Mouse (Mus musculus) heart, adult 2 months (tissue): ENCODE measurements around the gene Dyrk3. TPM values are rescaled to one million over a fixed set of nuclear protein-coding genes. Genes with fewer than 3 reads are reported as not detected.

Experiments
- DNase-seq, 2 experiments: peaks; one replicate each; pipeline ENCODE4 v3.0.0; 2021
- H3K27ac ChIP-seq: fragments of 200-600 bp; 2 replicates; pipeline ENCODE4 v1.8.1; 2022
- H3K27me3 ChIP-seq: fragments of 200-500 bp; 2 replicates; pipeline ENCODE4 v1.6.1; 2012; ENCODE audit warnings: mild to moderate bottlenecking, low read length, inconsistent platforms, mixed read lengths; ENCODE audit not compliant: control insufficient read depth, insufficient read depth
- H3K36me3 ChIP-seq: fragments of 200-500 bp; 2 replicates; pipeline ENCODE4 v1.6.1; 2012; ENCODE audit warnings: low read length, inconsistent platforms; ENCODE audit not compliant: control insufficient read depth, insufficient read depth
- H3K4me1 ChIP-seq: fragments of 200-500 bp; 2 replicates; pipeline ENCODE4 v1.6.1; 2011; ENCODE audit warnings: low read length; ENCODE audit not compliant: control insufficient read depth, insufficient read depth
- H3K4me3 ChIP-seq: fragments of 200-600 bp; 2 replicates; pipeline ENCODE4 v1.8.1; 2022
- H3K79me2 ChIP-seq: fragments of 200-500 bp; replicated peaks from 2 replicates; pipeline ENCODE4 v1.6.1; 2012; ENCODE audit warnings: mild to moderate bottlenecking, inconsistent platforms, low read length, moderate library complexity, mixed read lengths; ENCODE audit not compliant: control insufficient read depth, insufficient read depth
- H3K9ac ChIP-seq: fragments of 200-500 bp; 2 replicates; pipeline ENCODE4 v1.6.1; 2012; ENCODE audit warnings: low read depth, mild to moderate bottlenecking, control low read depth, inconsistent platforms, low read length, mixed read lengths
- CTCF ChIP-seq: fragments of 200-600 bp; IDR thresholded peaks from 2 replicates; pipeline ENCODE4 v1.8.1; 2022; ENCODE audit warnings: antibody characterized with exemption, mild to moderate bottlenecking, moderate library complexity
- EP300 ChIP-seq: fragments of 200-500 bp; IDR thresholded peaks from 2 replicates; pipeline ENCODE4 v1.6.1; 2011; ENCODE audit warnings: low read depth, low read length, control low read depth; ENCODE audit not compliant: insufficient read depth
- POLR2A ChIP-seq: fragments of 200-500 bp; IDR thresholded peaks from 2 replicates; pipeline ENCODE4 v1.6.1; 2011; ENCODE audit warnings: mild to moderate bottlenecking, low read depth, low read length, control low read depth; ENCODE audit not compliant: insufficient read depth
- WGBS: fragments of 180-500 bp; shearing (Covaris S2); methylation state at CpG from one replicate; pipeline ENCODE4 v1.1.7; 2018; 5-methylcytosine and 5-hydroxymethylcytosine counted together
- intact Hi-C: fragments of 180-260 bp; cut with DNase I; formaldehyde crosslinking; loops from one replicate; pipeline ENCODE4 v1.15.1; 2025
- polyA plus RNA-seq: library from polyadenylated mRNA; depleted of rRNA; stranded (reverse); fragments of >200 nt; gene quantifications from 2 replicates; pipeline ENCODE4 v1.2.3, GENCODE M21; 2012
- total RNA-seq, 2 experiments: library from RNA; stranded (reverse); gene quantifications; 2 replicates each; pipeline ENCODE4 v1.2.3; 2021

Gene Dyrk3
- total and polyA plus RNA-seq, 3 experiments: 0.16 to 0.70 (median 0.48) TPM

GRCm38 (mm10) chr1:131085957-131086739 is 52.0 kb downstream of the Dyrk3 start:
- peaks cover 60% of the 10 kb centered on the region for H3K4me1 ChIP-seq
- H3K27ac ChIP-seq: peak overlapping the region; percentile 55; the same call in 1 of the 2 replicates
- peaks cover 6% of the 10 kb centered on the region; the same call in 1 of the 2 replicates for H3K79me2 ChIP-seq
- no peaks in the 10 kb centered on the region for H3K27me3 ChIP-seq
- no peak for DNase-seq
- no peak overlapping the region for H3K4me3 ChIP-seq
- no peak for TF ChIP-seq CTCF
- no peak for TF ChIP-seq EP300
- no peak for TF ChIP-seq POLR2A
- WGBS: 45% methylated on average over 4 of the region's 4 CpGs
- intact Hi-C loops: no loop called here
- H3K36me3 ChIP-seq: peaks cover 19% of the 10 kb centered on the region
- no peak overlapping the region for H3K9ac ChIP-seq

GRCm38 (mm10) chr1:131085272-131085671 is 52.9 kb downstream of the Dyrk3 start:
- no peak for DNase-seq
- Histone ChIP-seq H3K79me2 (peaks cover 8% of the 10 kb centered on the region; the same call in 1 of the 2 replicates), H3K27ac (peak overlapping the region; percentile 13; the same call in 1 of the 2 replicates), H3K9ac (no peak overlapping the region), H3K36me3 (peaks cover 21% of the 10 kb centered on the region), H3K4me1 (peaks cover 55% of the 10 kb centered on the region), H3K4me3 (no peak overlapping the region), H3K27me3 (no peaks in the 10 kb centered on the region)
- intact Hi-C loops: no loop called here
- 59% methylated on average over 3 of the region's 3 CpGs for WGBS
- TF ChIP-seq CTCF: no peak

- intact Hi-C loops: no loop called here
- peak overlapping the region; percentile 63 for H3K27ac ChIP-seq
Measured at GRCm38 (mm10) chr1:131084289-131084688, 53.9 kb downstream of the Dyrk3 start.

GRCm38 (mm10) chr1:131083609-131084008 is 54.5 kb downstream of the Dyrk3 start:
- TF ChIP-seq EP300 (no peak), CTCF (no peak), POLR2A (no peak)
- H3K79me2 ChIP-seq: peaks cover 9% of the 10 kb centered on the region
- peak overlapping the region; percentile 63 for H3K27ac ChIP-seq
- no peaks in the 10 kb centered on the region for H3K27me3 ChIP-seq
- H3K4me3 ChIP-seq: no peak overlapping the region
- intact Hi-C loops: no loop called here
- H3K36me3 ChIP-seq: peaks cover 24% of the 10 kb centered on the region
- no peak overlapping the region for H3K9ac ChIP-seq
- WGBS: 23% methylated on average over 4 of the region's 4 CpGs
- peak in 1 of 2 experiments; percentile 19 for DNase-seq
- H3K4me1 ChIP-seq: peaks cover 56% of the 10 kb centered on the region

More at GRCm38 (mm10) chr1:131084289-131084688, 53.9 kb downstream of the Dyrk3 start:
- Histone ChIP-seq H3K27me3 (no peaks in the 10 kb centered on the region), H3K79me2 (peaks cover 8% of the 10 kb centered on the region), H3K36me3 (peaks cover 24% of the 10 kb centered on the region), H3K9ac (no peak overlapping the region), H3K4me3 (no peak overlapping the region), H3K4me1 (peaks cover 52% of the 10 kb centered on the region)
- WGBS: 18% methylated on average over 8 of the region's 8 CpGs
- DNase-seq: peak in 1 of 2 experiments; percentile 71
- TF ChIP-seq EP300 (0 out of 2 replicates have a peak, but pooled peaks have one; percentile 45), POLR2A (no peak)

GRCm38 (mm10) chr1:131083122-131083521 is 55.0 kb downstream of the Dyrk3 start:
- H3K4me3 ChIP-seq: no peak overlapping the region
- H3K79me2 ChIP-seq: peaks cover 9% of the 10 kb centered on the region
- 49% methylated on average over 5 of the region's 5 CpGs for WGBS
- H3K36me3 ChIP-seq: peaks cover 24% of the 10 kb centered on the region
- intact Hi-C loops: no loop called here
- TF ChIP-seq CTCF (no peak), POLR2A (no peak), EP300 (no peak)
- H3K9ac ChIP-seq: no peak overlapping the region
- H3K27me3 ChIP-seq: no peaks in the 10 kb centered on the region
- peak overlapping the region; percentile 63; the same call in 1 of the 2 replicates for H3K27ac ChIP-seq
- peaks cover 55% of the 10 kb centered on the region for H3K4me1 ChIP-seq
- DNase-seq: no peak

GRCm38 (mm10) chr1:131080686-131081085 is 57.5 kb downstream of the Dyrk3 start:
- no peak for DNase-seq
- no peak overlapping the region for H3K9ac ChIP-seq
- no peak overlapping the region for H3K27ac ChIP-seq
- no peak for TF ChIP-seq EP300
- no peak for TF ChIP-seq POLR2A
- TF ChIP-seq CTCF: no peak
- peaks cover 25% of the 10 kb centered on the region for H3K36me3 ChIP-seq
- intact Hi-C loops: no loop called here
- WGBS: 50% methylated on average over 1 of the region's 1 CpGs
- H3K4me3 ChIP-seq: no peak overlapping the region
- H3K27me3 ChIP-seq: no peaks in the 10 kb centered on the region
- H3K79me2 ChIP-seq: peaks cover 13% of the 10 kb centered on the region
- peaks cover 53% of the 10 kb centered on the region for H3K4me1 ChIP-seq
